Mouse (Mus musculus): ENCODE results near the gene 2200002D01Rik. TPM values are rescaled to one million over a fixed set of nuclear protein-coding genes. Genes with fewer than 3 reads are reported as not detected.

The 2200002D01Rik gene
- polyA plus RNA-seq, 1 experiment from 2014 or later = 0.29 TPM

DNA sequence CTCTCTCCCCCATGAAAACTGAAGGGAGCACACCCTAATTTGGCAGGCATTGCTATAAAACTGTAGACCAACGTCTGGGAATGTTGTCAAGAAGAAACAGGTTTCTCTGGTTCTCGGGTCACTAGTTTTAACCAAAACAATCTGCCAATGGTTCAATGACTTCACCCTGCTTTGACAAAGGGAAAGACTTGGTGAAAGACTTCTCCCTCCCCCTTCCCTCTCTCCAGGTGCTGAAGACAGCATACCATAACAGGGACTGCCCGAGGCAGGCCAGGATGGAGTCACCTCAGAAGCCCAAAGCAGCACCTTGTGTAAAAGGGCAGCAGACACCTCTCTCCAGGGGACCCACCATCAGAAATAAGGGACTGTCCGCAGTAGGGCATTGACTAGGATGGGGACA is 18.7 kb upstream of the 2200002D01Rik start:
- no peaks in the 10 kb centered on the region for H3K36me3 ChIP-seq (ENCODE audit: control insufficient read depth, insufficient read depth, low read length)
- DNase-seq = no peak
- ATAC-seq (ENCODE audit: low FRiP score, low TSS enrichment) = no peak
- H3K27me3 ChIP-seq (ENCODE audit: control insufficient read depth, insufficient read depth, low read length) = no peaks in the 10 kb centered on the region
- H3K4me1 ChIP-seq (ENCODE audit: control insufficient read depth, insufficient read depth, low read length) = no peaks in the 10 kb centered on the region
- H3K9me3 ChIP-seq (ENCODE audit: control insufficient read depth, low read length) = no peaks in the 10 kb centered on the region
- no peak overlapping the region for H3K9ac ChIP-seq (replicated peaks; ENCODE audit: low read length)
- no peak overlapping the region for H3K4me3 ChIP-seq (replicated peaks; ENCODE audit: low read depth, low read length)
- H3K4me2 ChIP-seq (ENCODE audit: low read length) = no peak overlapping the region
- WGBS = 67% methylated on average over 4 of the region's 4 CpGs
- H3K27ac ChIP-seq (replicated peaks; ENCODE audit: low read depth, low read length) = no peak overlapping the region

DNA sequence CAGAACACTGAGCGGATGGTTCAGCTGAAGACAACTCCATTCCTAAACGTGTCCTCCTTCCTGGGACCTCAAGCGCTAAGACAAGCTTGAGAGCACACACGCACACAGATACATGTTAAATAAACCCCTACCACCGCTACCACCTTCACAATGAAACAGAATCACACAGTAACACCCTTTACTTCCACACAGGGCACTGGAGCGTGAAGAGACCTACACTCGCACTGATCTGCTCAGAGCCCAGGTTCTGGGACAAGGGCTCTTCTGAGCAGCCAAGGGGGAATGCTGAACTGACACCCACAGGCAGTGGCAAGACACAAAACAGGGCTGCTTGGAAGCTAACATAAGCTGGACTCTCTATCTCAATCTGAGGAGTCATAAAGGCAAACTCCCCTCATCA is 17.4 kb upstream of the 2200002D01Rik start:
- Histone ChIP-seq H3K9ac (replicated peaks; ENCODE audit: low read length) (no peak overlapping the region), H3K4me2 (ENCODE audit: low read length) (no peak overlapping the region), H3K9me3 (ENCODE audit: control insufficient read depth, low read length) (no peaks in the 10 kb centered on the region), H3K4me3 (replicated peaks; ENCODE audit: low read depth, low read length) (no peak overlapping the region), H3K4me1 (ENCODE audit: control insufficient read depth, insufficient read depth, low read length) (no peaks in the 10 kb centered on the region), H3K27me3 (ENCODE audit: control insufficient read depth, insufficient read depth, low read length) (no peaks in the 10 kb centered on the region), H3K36me3 (ENCODE audit: control insufficient read depth, insufficient read depth, low read length) (no peaks in the 10 kb centered on the region), H3K27ac (replicated peaks; ENCODE audit: low read depth, low read length) (no peak overlapping the region)
- ATAC-seq (ENCODE audit: low FRiP score, low TSS enrichment) (no peak), DNase-seq (no peak)
- WGBS = 70% methylated on average over 7 of the region's 7 CpGs

DNA sequence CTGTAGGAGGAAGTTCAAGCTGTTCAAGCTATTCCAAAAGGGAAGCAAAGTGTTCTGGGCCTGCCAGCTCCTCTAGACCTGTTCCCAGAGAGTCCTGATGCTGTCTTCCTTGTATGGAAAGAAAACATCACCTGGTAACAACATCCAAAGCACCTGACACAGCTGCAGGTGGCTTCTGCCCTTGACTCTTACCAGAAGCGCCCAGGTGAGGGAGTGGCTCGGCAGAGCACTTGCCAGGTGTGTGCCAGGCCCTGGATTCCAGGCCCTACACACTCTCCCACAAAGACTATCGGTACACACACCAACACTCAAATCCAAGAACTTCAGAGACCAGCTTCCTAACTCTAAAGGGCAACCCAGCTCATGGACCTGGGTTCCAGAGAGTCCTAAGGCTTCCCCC is 15.6 kb upstream of the 2200002D01Rik start:
- H3K9me3 ChIP-seq (ENCODE audit: control insufficient read depth, low read length) = no peaks in the 10 kb centered on the region
- 86% methylated on average over 3 of the region's 3 CpGs for WGBS
- no peak overlapping the region for H3K27ac ChIP-seq (replicated peaks; ENCODE audit: low read depth, low read length)
- ATAC-seq (ENCODE audit: low FRiP score, low TSS enrichment) = no peak
- H3K4me1 ChIP-seq (ENCODE audit: control insufficient read depth, insufficient read depth, low read length) = peaks cover 6% of the 10 kb centered on the region; the same call in 1 of the 2 replicates
- no peak for DNase-seq
- no peak overlapping the region for H3K9ac ChIP-seq (replicated peaks; ENCODE audit: low read length)
- H3K4me3 ChIP-seq (replicated peaks; ENCODE audit: low read depth, low read length) = no peak overlapping the region
- H3K4me2 ChIP-seq (ENCODE audit: low read length) = no peak overlapping the region
- H3K27me3 ChIP-seq (ENCODE audit: control insufficient read depth, insufficient read depth, low read length) = no peaks in the 10 kb centered on the region
- H3K36me3 ChIP-seq (ENCODE audit: control insufficient read depth, insufficient read depth, low read length) = no peaks in the 10 kb centered on the region

DNA sequence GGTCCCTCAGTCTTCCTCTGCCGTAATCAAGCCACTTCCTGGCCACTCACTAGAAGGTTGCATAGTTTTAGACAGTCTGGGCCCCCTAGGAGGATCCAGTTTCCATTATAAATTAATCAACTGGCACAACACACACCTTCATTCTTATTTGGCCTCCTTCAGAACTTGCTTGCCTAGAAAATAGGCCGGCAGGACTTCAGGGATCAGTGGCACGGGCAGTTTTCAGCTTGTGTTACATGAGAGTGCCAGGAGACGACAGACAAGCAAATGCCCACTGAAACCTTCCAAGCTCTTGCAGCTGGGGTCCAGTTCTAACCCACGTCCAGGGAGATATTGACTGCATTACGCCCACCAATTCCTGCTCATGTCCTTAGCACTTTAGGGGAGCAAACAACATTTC is 13.9 kb upstream of the 2200002D01Rik start:
- 0 out of 2 replicates have a peak, but pooled peaks cover 5% of the 10 kb centered on the region for H3K36me3 ChIP-seq (ENCODE audit: control insufficient read depth, insufficient read depth, low read length)
- no peak overlapping the region for H3K4me3 ChIP-seq (replicated peaks; ENCODE audit: low read depth, low read length)
- ATAC-seq (ENCODE audit: low FRiP score, low TSS enrichment) (no peak), DNase-seq (no peak)
- H3K9ac ChIP-seq (replicated peaks; ENCODE audit: low read length) = no peak overlapping the region
- 84% methylated on average over 6 of the region's 6 CpGs for WGBS
- peaks cover 6% of the 10 kb centered on the region; the same call in 1 of the 2 replicates for H3K4me1 ChIP-seq (ENCODE audit: control insufficient read depth, insufficient read depth, low read length)
- no peaks in the 10 kb centered on the region for H3K9me3 ChIP-seq (ENCODE audit: control insufficient read depth, low read length)
- no peaks in the 10 kb centered on the region for H3K27me3 ChIP-seq (ENCODE audit: control insufficient read depth, insufficient read depth, low read length)
- H3K27ac ChIP-seq (replicated peaks; ENCODE audit: low read depth, low read length) = no peak overlapping the region
- no peak overlapping the region for H3K4me2 ChIP-seq (ENCODE audit: low read length)

DNA sequence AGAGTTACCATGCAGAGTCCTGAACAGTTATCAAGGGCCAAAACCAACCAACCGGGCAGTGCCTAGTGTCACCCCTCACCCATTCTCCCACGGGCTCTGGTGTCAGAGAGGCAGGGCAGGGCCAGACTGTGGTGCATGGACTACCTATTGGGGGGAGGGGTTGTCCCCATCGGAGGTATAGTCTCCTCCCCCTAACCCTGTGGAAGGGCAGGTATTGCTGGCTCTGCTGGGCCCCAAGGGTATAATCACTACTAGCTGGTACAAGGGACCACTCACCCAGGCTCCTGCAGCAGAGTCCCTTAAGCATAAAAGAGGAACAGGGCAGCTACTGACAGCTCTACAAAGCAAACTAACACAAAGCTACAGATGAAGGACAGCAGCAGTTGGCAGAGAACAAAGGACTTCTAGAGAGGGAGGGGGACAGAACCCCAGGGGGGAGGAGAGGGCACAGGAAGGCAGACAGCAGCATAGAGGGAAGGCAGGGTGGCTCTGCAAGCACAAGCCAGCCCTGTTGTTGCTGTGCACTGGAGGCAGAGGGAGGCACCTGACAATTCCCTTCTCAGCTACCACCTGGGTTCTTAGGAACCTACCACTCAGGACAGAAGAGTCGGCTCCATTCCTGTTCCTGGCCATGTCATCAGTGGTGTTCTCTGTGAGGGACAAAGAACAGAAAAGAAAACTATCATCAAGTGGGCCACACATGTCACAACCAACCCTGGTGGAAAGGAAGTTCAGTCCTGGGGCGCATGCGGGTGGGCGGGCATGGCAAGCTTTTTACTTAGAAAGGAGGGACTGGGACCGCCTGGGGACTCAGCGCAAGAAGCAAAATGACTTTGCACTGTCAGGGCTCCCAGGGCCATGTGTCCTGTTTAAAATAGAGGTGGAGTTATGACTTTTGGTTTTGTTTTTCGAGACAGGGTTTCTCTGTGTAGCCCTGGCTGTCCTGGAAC is 11.8 kb upstream of the 2200002D01Rik start:
- H3K27ac ChIP-seq (replicated peaks; ENCODE audit: low read depth, low read length) = 0 out of 2 replicates have a peak overlapping the region, but pooled peaks have one; percentile 32
- ATAC-seq (ENCODE audit: low FRiP score, low TSS enrichment) (peak; percentile 37; the same call in 1 of the 2 replicates), DNase-seq (peak; percentile 22)
- no peaks in the 10 kb centered on the region for H3K9me3 ChIP-seq (ENCODE audit: control insufficient read depth, low read length)
- H3K4me2 ChIP-seq (ENCODE audit: low read length) = no peak overlapping the region
- H3K4me3 ChIP-seq (replicated peaks; ENCODE audit: low read depth, low read length) = no peak overlapping the region
- no peaks in the 10 kb centered on the region for H3K27me3 ChIP-seq (ENCODE audit: control insufficient read depth, insufficient read depth, low read length)
- H3K36me3 ChIP-seq (ENCODE audit: control insufficient read depth, insufficient read depth, low read length) = 0 out of 2 replicates have a peak, but pooled peaks cover 5% of the 10 kb centered on the region
- peaks cover 6% of the 10 kb centered on the region; the same call in 1 of the 2 replicates for H3K4me1 ChIP-seq (ENCODE audit: control insufficient read depth, insufficient read depth, low read length)
- no peak overlapping the region for H3K9ac ChIP-seq (replicated peaks; ENCODE audit: low read length)
- WGBS = 62% methylated on average over 10 of the region's 10 CpGs

DNA sequence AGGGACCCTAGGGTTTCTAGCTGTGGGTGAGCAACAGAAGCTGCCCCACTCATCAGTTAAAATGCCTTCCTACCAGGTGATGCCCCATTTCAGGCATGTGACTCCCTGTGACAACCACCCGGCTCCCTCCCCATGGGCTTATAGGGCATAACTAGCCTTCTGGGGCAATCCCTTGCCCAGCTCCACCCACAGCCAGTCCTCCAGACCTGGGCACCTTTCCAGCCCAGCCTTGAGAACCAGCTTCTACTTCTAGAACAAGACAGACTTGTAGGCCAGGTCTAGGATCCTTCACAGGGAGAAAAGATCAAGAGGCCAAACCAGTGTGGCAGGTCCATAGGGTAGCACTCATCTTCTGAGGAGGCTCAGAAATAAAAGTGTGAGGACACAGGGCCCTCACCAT is 9.1 kb upstream of the 2200002D01Rik start:
- H3K36me3 ChIP-seq (ENCODE audit: control insufficient read depth, insufficient read depth, low read length) = 0 out of 2 replicates have a peak, but pooled peaks cover 5% of the 10 kb centered on the region
- DNase-seq = no peak
- H3K4me3 ChIP-seq (replicated peaks; ENCODE audit: low read depth, low read length) = no peak overlapping the region
- H3K4me1 ChIP-seq (ENCODE audit: control insufficient read depth, insufficient read depth, low read length) = peaks cover 6% of the 10 kb centered on the region; the same call in 1 of the 2 replicates
- WGBS = 92% methylated on average over 1 of the region's 1 CpGs
- no peak overlapping the region for H3K9ac ChIP-seq (replicated peaks; ENCODE audit: low read length)
- no peak overlapping the region for H3K27ac ChIP-seq (replicated peaks; ENCODE audit: low read depth, low read length)
- H3K4me2 ChIP-seq (ENCODE audit: low read length) = no peak overlapping the region
- no peaks in the 10 kb centered on the region for H3K9me3 ChIP-seq (ENCODE audit: control insufficient read depth, low read length)
- H3K27me3 ChIP-seq (ENCODE audit: control insufficient read depth, insufficient read depth, low read length) = no peaks in the 10 kb centered on the region
- no peak for ATAC-seq (ENCODE audit: low FRiP score, low TSS enrichment)

DNA sequence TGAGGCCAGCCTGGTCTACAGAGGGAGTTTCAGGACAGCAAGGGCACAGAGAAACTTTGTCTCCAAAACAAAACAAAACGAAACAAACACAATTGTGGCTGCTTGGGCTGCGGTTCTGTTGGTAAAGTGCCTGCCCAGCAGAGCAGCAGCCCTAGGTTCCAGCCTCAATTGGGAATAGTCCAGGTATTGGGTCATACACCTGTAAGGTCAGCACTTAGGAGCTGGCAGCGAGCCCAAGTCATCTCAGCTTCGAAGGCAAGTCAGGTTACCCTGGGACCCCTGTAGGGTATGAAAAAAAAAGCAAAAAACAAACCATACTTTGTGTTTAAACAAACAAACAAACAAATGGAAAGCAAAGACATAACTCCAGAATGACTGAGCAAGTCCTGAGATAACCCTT is 7.6 kb upstream of the 2200002D01Rik start:
- H3K4me3 ChIP-seq (replicated peaks; ENCODE audit: low read depth, low read length) = no peak overlapping the region
- DNase-seq (no peak), ATAC-seq (ENCODE audit: low FRiP score, low TSS enrichment) (no peak)
- peaks cover 6% of the 10 kb centered on the region; the same call in 1 of the 2 replicates for H3K4me1 ChIP-seq (ENCODE audit: control insufficient read depth, insufficient read depth, low read length)
- H3K36me3 ChIP-seq (ENCODE audit: control insufficient read depth, insufficient read depth, low read length) = 0 out of 2 replicates have a peak, but pooled peaks cover 5% of the 10 kb centered on the region
- H3K27me3 ChIP-seq (ENCODE audit: control insufficient read depth, insufficient read depth, low read length) = no peaks in the 10 kb centered on the region
- no peaks in the 10 kb centered on the region for H3K9me3 ChIP-seq (ENCODE audit: control insufficient read depth, low read length)
- H3K9ac ChIP-seq (replicated peaks; ENCODE audit: low read length) = no peak overlapping the region
- WGBS = 85% methylated on average over 4 of the region's 4 CpGs
- no peak overlapping the region for H3K4me2 ChIP-seq (ENCODE audit: low read length)
- no peak overlapping the region for H3K27ac ChIP-seq (replicated peaks; ENCODE audit: low read depth, low read length)

DNA sequence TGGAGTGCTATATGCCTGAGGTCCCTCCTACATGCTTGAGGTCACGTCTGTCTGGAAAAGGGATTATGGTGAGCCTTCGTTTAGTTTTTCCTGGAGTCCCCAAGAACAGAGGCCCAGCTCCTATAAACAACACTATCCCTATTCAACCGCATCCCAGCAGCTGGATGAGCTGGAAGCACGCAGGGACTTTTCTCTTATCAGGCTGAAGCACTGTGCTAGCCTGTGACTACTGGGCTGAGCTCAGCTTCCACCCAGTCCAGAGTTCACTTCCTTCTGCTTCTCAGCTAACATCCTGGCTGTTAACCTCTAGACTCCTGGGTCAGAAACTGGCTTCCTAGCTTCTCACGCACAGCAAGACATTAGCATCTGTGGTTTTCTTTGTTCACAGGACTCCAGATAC is 5.6 kb upstream of the 2200002D01Rik start:
- Histone ChIP-seq H3K9ac (replicated peaks; ENCODE audit: low read length) (no peak overlapping the region), H3K4me3 (replicated peaks; ENCODE audit: low read depth, low read length) (no peak overlapping the region), H3K36me3 (ENCODE audit: control insufficient read depth, insufficient read depth, low read length) (0 out of 2 replicates have a peak, but pooled peaks cover 5% of the 10 kb centered on the region), H3K4me1 (ENCODE audit: control insufficient read depth, insufficient read depth, low read length) (no peaks in the 10 kb centered on the region), H3K9me3 (ENCODE audit: control insufficient read depth, low read length) (no peaks in the 10 kb centered on the region), H3K4me2 (ENCODE audit: low read length) (no peak overlapping the region), H3K27me3 (ENCODE audit: control insufficient read depth, insufficient read depth, low read length) (0 out of 2 replicates have a peak, but pooled peaks cover 2% of the 10 kb centered on the region), H3K27ac (replicated peaks; ENCODE audit: low read depth, low read length) (no peak overlapping the region)
- WGBS = 49% methylated on average over 5 of the region's 5 CpGs
- no peak for DNase-seq
- ATAC-seq (ENCODE audit: low FRiP score, low TSS enrichment) = no peak
